In genomic region chrX:60394292-60394691, GRCm38 (mm10) we compare ENCODE assay signal across 13 mouse cellular contexts.
"Had no signal": no experiment of that assay in that cellular context is flagged by ENCODE, and none has a peak within 500 bp of the region (broad histone marks: within the 10 kb centered on the region; RNA-seq: fewer than 3 reads in every experiment).

No protein-coding gene starts in this region.

- H3K27ac ChIP-seq: kidney, embryonic 15.5 days; limb, embryonic 13.5 days; liver, embryonic 12.5 days; midbrain, embryonic 15.5 days; neural tube, embryonic 12.5 days; stomach, postnatal 0 days had no signal

- H3K36me3 ChIP-seq: kidney, embryonic 15.5 days; limb, embryonic 13.5 days; liver, embryonic 12.5 days; midbrain, embryonic 15.5 days; neural tube, embryonic 12.5 days had no signal

- DNase-seq: kidney, postnatal 25 days; left cerebral cortex, postnatal 4 days; lung, embryonic 14.5 days; lung, postnatal 10 days; lung, postnatal 4 days; thymus, postnatal 4 days had no signal

- H3K4me3 ChIP-seq: kidney, embryonic 15.5 days; limb, embryonic 13.5 days; liver, embryonic 12.5 days; midbrain, embryonic 15.5 days; neural tube, embryonic 12.5 days had no signal

- ATAC-seq: liver, embryonic 12.5 days; midbrain, embryonic 15.5 days had no signal

- H3K4me2 ChIP-seq: kidney, embryonic 15.5 days; limb, embryonic 13.5 days; liver, embryonic 12.5 days; lung, embryonic 14.5 days; midbrain, embryonic 11.5 days; midbrain, embryonic 15.5 days; neural tube, embryonic 12.5 days had no signal

- H3K4me1 ChIP-seq: kidney, embryonic 15.5 days; limb, embryonic 13.5 days; liver, embryonic 12.5 days; midbrain, embryonic 15.5 days; neural tube, embryonic 12.5 days had no signal

- H3K9ac ChIP-seq: kidney, embryonic 15.5 days; limb, embryonic 13.5 days; liver, embryonic 12.5 days; lung, embryonic 14.5 days; midbrain, embryonic 15.5 days; neural tube, embryonic 12.5 days had no signal

- H3K9me3 ChIP-seq: kidney, embryonic 15.5 days; limb, embryonic 13.5 days; liver, embryonic 12.5 days; midbrain, embryonic 15.5 days; neural tube, embryonic 12.5 days had no signal

- H3K27me3 ChIP-seq: kidney, embryonic 15.5 days; limb, embryonic 13.5 days; liver, embryonic 12.5 days; midbrain, embryonic 15.5 days; neural tube, embryonic 12.5 days had no signal
